Mouse (Mus musculus) lung, postnatal 10 days (tissue): ENCODE measurements around the gene Lef1.

ENCODE experiments used
- DNase-seq: peaks from one replicate; pipeline ENCODE4 v3.0.0; 2021

Lef1 gene

GRCm38 (mm10) chr3:131144250-131144649 lies 34.0 kb downstream of the Lef1 start:
- DNase-seq, result no peak

- DNase-seq, result no peak
Measured at GRCm38 (mm10) chr3:131152921-131153320, 42.6 kb downstream of the Lef1 start.

- no peak for DNase-seq
Measured at GRCm38 (mm10) chr3:131153896-131154295, 43.6 kb downstream of the Lef1 start.

GRCm38 (mm10) chr3:131154576-131154975 lies 44.3 kb downstream of the Lef1 start:
- DNase-seq, result no peak

- DNase-seq, result no peak
Measured at GRCm38 (mm10) chr3:131155066-131155465, 44.8 kb downstream of the Lef1 start.

- DNase-seq, result no peak
Measured at GRCm38 (mm10) chr3:131155657-131156056, 45.4 kb downstream of the Lef1 start.

GRCm38 (mm10) chr3:131156377-131156776 lies 46.1 kb downstream of the Lef1 start:
- DNase-seq, result no peak

GRCm38 (mm10) chr3:131157471-131157870 lies 47.2 kb downstream of the Lef1 start:
- no peak for DNase-seq

- DNase-seq, result no peak
Measured at GRCm38 (mm10) chr3:131159204-131159760, 49.0 kb downstream of the Lef1 start.

GRCm38 (mm10) chr3:131159881-131160615 lies 49.8 kb downstream of the Lef1 start:
- no peak for DNase-seq

GRCm38 (mm10) chr3:131160921-131161320 lies 50.6 kb downstream of the Lef1 start:
- DNase-seq, result no peak

- DNase-seq, result no peak
Measured at GRCm38 (mm10) chr3:131167731-131168130, 57.5 kb downstream of the Lef1 start.

- no peak for DNase-seq
Measured at GRCm38 (mm10) chr3:131169161-131169560, 58.9 kb downstream of the Lef1 start.

- DNase-seq, result no peak
Measured at GRCm38 (mm10) chr3:131170099-131170643, 59.9 kb downstream of the Lef1 start.

- no peak for DNase-seq
Measured at GRCm38 (mm10) chr3:131171292-131171960, 61.2 kb downstream of the Lef1 start.

GRCm38 (mm10) chr3:131172293-131172692 lies 62.0 kb downstream of the Lef1 start:
- DNase-seq, result no peak

- no peak for DNase-seq
Measured at GRCm38 (mm10) chr3:131181006-131181405, 70.7 kb downstream of the Lef1 start.

GRCm38 (mm10) chr3:131182158-131182557 lies 71.9 kb downstream of the Lef1 start:
- no peak for DNase-seq

GRCm38 (mm10) chr3:131186193-131186592 lies 75.9 kb downstream of the Lef1 start:
- DNase-seq, result peak; percentile 22

GRCm38 (mm10) chr3:131190239-131190638 lies 80.0 kb downstream of the Lef1 start:
- DNase-seq, result no peak

- no peak for DNase-seq
Measured at GRCm38 (mm10) chr3:131190671-131191367, 80.5 kb downstream of the Lef1 start.

- DNase-seq, result no peak
Measured at GRCm38 (mm10) chr3:131191454-131191853, 81.2 kb downstream of the Lef1 start.

GRCm38 (mm10) chr3:131196050-131196449 lies 85.8 kb downstream of the Lef1 start:
- no peak for DNase-seq
